Mouse (Mus musculus) liver, embryonic 11.5 days (tissue): ENCODE data around the gene Stra6. TPM values are rescaled to one million over a fixed set of nuclear protein-coding genes. Genes with fewer than 3 reads are reported as not detected.

Experiments used
- ATAC-seq: fragments of 200-750 bp; cut with Nextera tagmentation; replicated peaks from 2 replicates; pipeline ENCODE4 v1.8.0; 2017; ENCODE audit warnings: moderate number of reproducible peaks, mild to moderate bottlenecking, moderate TSS enrichment, moderate library complexity; ENCODE audit not compliant: low FRiP score
- DNase-seq: peaks from one replicate; pipeline ENCODE4 v3.0.0-alpha.2; 2017; ENCODE audit warnings: low spot score
- H3K27ac ChIP-seq: fragments of 300-500 bp; sonication (generic); 2 replicates; pipeline ENCODE4 v1.5.1; 2014; ENCODE audit warnings: mild to moderate bottlenecking, low read depth, low read length, control low read depth
- H3K27me3 ChIP-seq: fragments of 300-500 bp; sonication (generic); replicated peaks from 2 replicates; pipeline ENCODE4 v1.6.1; 2014; ENCODE audit warnings: low read length, mixed read lengths; ENCODE audit not compliant: control insufficient read depth, insufficient read depth
- H3K36me3 ChIP-seq: fragments of 300-500 bp; sonication (generic); 2 replicates; pipeline ENCODE4 v1.6.1; 2014; ENCODE audit warnings: mild to moderate bottlenecking, low read length, moderate library complexity, mixed read lengths; ENCODE audit not compliant: control insufficient read depth, insufficient read depth
- H3K4me1 ChIP-seq: fragments of 300-500 bp; sonication (generic); replicated peaks from 2 replicates; pipeline ENCODE4 v1.6.1; 2014; ENCODE audit warnings: low read length, mixed read lengths; ENCODE audit not compliant: control insufficient read depth, insufficient read depth
- H3K4me2 ChIP-seq: fragments of 300-500 bp; sonication (generic); 2 replicates; pipeline ENCODE4 v1.6.1; 2014; ENCODE audit warnings: mild to moderate bottlenecking, control low read depth, moderate library complexity
- H3K4me3 ChIP-seq: fragments of 300-500 bp; sonication (generic); 2 replicates; pipeline ENCODE4 v1.5.1; 2014; ENCODE audit warnings: low read depth, low read length, control low read depth
- H3K9ac ChIP-seq: fragments of 300-500 bp; sonication (generic); 2 replicates; pipeline ENCODE4 v1.6.1; 2014; ENCODE audit warnings: low read depth, low read length, control low read depth
- H3K9me3 ChIP-seq: fragments of 300-500 bp; sonication (generic); 2 replicates; pipeline ENCODE4 v1.6.1; 2016; ENCODE audit warnings: low read length, inconsistent platforms, mixed read lengths; ENCODE audit not compliant: control insufficient read depth
- WGBS: fragments of 180-500 bp; shearing (Covaris S2); extraction: QIAGEN DNeasy Blood & Tissue Kit; methylation state at CpG from one replicate; pipeline ENCODE4 v1.1.7; 2014; 5-methylcytosine and 5-hydroxymethylcytosine counted together
- polyA plus RNA-seq: library from polyadenylated mRNA; unstranded; fragments of >200 nt; fragmentation: Nextera tagmentation; extraction: Ambion mirVana; gene quantifications from 2 replicates; pipeline ENCODE4 v1.2.1, GENCODE M21; 2014

The Stra6 gene
- polyA plus RNA-seq, 1 experiment from 2014 or later: 7.2 TPM

DNA sequence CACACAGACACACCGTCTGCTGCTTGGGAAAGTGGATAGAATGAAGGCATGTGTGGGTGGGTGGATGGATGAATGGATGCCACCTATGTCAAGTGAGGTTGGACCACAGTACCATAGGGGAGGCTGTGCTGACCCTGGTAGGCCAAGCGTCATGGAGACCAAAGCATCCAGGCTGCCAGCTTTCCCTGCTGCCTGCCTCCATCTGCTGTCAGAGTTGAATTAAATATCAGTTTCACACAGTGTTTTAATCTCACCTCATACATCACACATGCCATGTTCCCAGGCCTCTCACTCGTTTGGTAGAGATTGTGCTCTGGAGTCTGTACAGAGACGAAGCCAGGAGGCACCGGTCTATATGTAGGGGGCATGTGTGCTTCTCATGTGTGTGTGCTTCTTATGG lies 47.2 kb downstream of the Stra6 start:
- Histone ChIP-seq H3K9ac (no peak overlapping the region), H3K9me3 (no peaks in the 10 kb centered on the region), H3K27me3 (peaks cover 35% of the 10 kb centered on the region), H3K4me1 (peaks cover 14% of the 10 kb centered on the region), H3K4me2 (no peak overlapping the region), H3K4me3 (no peak overlapping the region), H3K36me3 (no peaks in the 10 kb centered on the region), H3K27ac (no peak overlapping the region)
- 57% methylated on average over 5 of the region's 5 CpGs for WGBS
- no peak for ATAC-seq
- no peak for DNase-seq

DNA sequence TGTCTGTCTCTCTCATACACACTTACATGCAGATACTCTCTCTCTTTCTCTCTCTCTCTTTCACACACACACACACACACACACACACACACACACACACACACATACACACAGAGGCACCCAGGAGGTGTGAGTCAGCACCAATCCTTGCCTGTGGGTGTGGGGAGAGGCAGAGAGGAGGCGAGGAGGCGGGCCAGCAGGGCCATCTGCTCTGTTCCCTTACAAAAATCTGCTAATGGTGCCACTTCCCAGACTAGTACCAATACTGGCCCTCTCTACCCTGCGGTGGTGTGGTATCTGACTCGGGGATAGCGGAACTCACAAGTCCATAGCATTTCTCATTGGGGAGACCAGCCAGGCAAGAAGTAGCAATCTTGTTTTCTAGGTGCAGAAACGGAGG lies 47.8 kb downstream of the Stra6 start:
- H3K4me2 ChIP-seq: no peak overlapping the region
- H3K4me3 ChIP-seq: no peak overlapping the region
- peaks cover 41% of the 10 kb centered on the region for H3K27me3 ChIP-seq
- 50% methylated on average over 6 of the region's 6 CpGs for WGBS
- no peaks in the 10 kb centered on the region for H3K36me3 ChIP-seq
- no peak overlapping the region for H3K9ac ChIP-seq
- H3K4me1 ChIP-seq: peaks cover 16% of the 10 kb centered on the region
- H3K27ac ChIP-seq: no peak overlapping the region
- no peak for DNase-seq
- H3K9me3 ChIP-seq: no peaks in the 10 kb centered on the region
- no peak for ATAC-seq

DNA sequence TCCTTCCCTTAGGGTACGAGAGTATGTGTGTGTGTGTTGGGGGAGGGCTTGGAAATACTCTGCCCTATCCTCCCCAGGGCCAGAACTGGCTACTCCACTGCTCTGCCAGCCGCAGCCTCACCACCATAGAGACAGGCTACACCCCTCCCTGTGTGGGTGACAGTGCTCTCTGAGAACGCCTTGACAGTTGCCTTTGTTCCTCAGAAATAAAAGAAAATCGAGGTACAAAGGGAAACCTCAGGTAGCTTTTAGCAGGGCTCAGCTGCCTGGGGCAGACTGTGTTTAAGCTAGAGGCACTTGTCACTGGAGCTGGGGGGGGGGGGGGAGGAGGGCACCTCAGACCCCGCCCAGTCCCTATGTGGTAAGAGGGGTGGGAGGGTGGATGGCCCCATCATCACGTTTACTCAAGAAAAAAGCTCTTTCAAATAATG lies 48.7 kb downstream of the Stra6 start:
- H3K27ac ChIP-seq: no peak overlapping the region
- DNase-seq (no peak), ATAC-seq (no peak)
- H3K4me3 ChIP-seq: no peak overlapping the region
- H3K4me1 ChIP-seq: peaks cover 16% of the 10 kb centered on the region
- H3K27me3 ChIP-seq: peaks cover 48% of the 10 kb centered on the region
- no peak overlapping the region for H3K4me2 ChIP-seq
- H3K9ac ChIP-seq: no peak overlapping the region
- 15% methylated on average over 5 of the region's 6 CpGs for WGBS
- H3K9me3 ChIP-seq: no peaks in the 10 kb centered on the region
- no peaks in the 10 kb centered on the region for H3K36me3 ChIP-seq

DNA sequence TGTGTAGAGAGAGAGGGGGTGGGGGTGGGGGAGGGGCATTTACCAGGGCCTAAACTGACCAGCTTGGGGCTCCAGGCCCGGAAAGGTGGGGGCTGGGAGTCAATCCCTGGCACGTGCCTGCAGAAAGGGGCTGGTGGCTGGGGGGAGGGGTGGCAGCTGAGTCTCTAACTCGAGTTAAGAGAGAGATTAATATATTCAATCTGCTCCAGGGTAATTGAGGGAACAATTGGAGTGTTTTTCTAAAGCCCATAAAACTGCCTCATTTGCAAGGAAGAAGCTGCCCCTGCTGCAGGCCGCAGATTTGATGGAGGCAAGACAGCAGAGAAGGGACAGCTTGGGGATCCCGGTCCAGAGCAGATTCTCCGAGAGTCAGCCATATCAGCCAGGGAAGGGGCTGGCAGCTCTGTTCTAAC lies 49.3 kb downstream of the Stra6 start:
- H3K27ac ChIP-seq: no peak overlapping the region
- 7% methylated on average over 6 of the region's 6 CpGs for WGBS
- H3K9me3 ChIP-seq: no peaks in the 10 kb centered on the region
- H3K36me3 ChIP-seq: no peaks in the 10 kb centered on the region
- H3K4me2 ChIP-seq: no peak overlapping the region; the same call in 1 of the 2 replicates
- H3K4me1 ChIP-seq: peaks cover 16% of the 10 kb centered on the region
- no peak for ATAC-seq
- no peak for DNase-seq
- H3K9ac ChIP-seq: 0 out of 2 replicates have a peak overlapping the region, but pooled peaks have one; percentile 9
- H3K4me3 ChIP-seq: no peak overlapping the region
- peaks cover 53% of the 10 kb centered on the region for H3K27me3 ChIP-seq

DNA sequence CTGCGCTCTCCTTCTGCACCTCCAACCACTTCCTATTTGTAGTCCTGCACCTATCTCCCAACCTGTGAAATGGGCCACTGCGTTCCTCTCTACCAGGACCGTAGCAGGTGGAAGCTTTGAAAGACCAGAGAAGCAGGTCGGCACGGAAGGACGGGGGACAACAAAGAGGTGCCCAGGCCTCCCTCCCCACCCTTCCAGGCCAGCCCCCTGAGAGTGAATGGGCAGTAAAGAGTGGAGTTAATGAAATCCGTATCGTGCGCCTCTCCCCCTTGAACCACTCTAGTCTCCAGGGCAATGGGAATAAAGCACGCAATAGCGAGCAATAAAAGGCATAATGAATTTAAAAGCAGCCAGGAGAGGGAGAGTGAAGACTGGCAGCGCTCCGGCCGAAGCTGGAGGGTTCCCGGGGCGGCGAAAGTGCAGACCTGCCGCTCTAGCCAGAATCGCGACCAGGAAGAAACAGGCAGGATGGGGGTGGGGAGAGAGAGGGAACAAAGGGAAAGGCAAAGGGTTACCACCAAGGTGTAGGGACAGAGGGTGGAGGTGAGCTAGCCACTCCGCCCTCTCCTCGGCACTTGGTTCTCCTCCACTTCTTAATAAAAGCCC lies 49.8 kb downstream of the Stra6 start:
- Histone ChIP-seq H3K4me3 (no peak overlapping the region), H3K36me3 (no peaks in the 10 kb centered on the region), H3K4me2 (peak overlapping the region; percentile 40), H3K9me3 (no peaks in the 10 kb centered on the region), H3K4me1 (peaks cover 16% of the 10 kb centered on the region), H3K27me3 (peaks cover 55% of the 10 kb centered on the region), H3K9ac (0 out of 2 replicates have a peak overlapping the region, but pooled peaks have one; percentile 9), H3K27ac (no peak overlapping the region)
- WGBS: 4% methylated on average over 22 of the region's 22 CpGs
- ATAC-seq (no peak), DNase-seq (no peak)

DNA sequence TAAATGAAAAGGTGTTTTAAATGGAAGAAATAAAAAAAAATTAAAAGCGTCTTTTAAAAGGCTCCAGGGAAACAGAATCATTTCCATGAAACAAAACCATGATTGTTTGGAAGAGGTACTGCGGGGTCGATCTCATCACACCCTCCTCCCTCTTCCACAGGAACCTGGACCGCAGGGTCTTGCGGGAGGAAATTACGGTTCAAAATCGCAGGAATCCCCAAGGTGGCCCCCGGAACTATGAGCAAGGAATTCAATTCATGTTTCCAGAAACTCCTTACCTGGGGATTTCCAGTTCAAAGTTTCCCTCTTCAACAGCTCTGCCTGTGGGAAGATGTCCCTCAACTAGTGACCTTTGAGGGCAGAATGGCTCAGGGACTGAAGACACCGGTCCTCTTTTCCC lies 50.4 kb downstream of the Stra6 start:
- H3K4me3 ChIP-seq: no peak overlapping the region
- H3K27ac ChIP-seq: no peak overlapping the region
- no peaks in the 10 kb centered on the region for H3K9me3 ChIP-seq
- H3K4me2 ChIP-seq: no peak overlapping the region; the same call in 1 of the 2 replicates
- H3K27me3 ChIP-seq: peaks cover 55% of the 10 kb centered on the region
- H3K9ac ChIP-seq: no peak overlapping the region
- 6% methylated on average over 9 of the region's 9 CpGs for WGBS
- ATAC-seq (no peak), DNase-seq (no peak)
- H3K36me3 ChIP-seq: no peaks in the 10 kb centered on the region
- H3K4me1 ChIP-seq: peaks cover 16% of the 10 kb centered on the region

DNA sequence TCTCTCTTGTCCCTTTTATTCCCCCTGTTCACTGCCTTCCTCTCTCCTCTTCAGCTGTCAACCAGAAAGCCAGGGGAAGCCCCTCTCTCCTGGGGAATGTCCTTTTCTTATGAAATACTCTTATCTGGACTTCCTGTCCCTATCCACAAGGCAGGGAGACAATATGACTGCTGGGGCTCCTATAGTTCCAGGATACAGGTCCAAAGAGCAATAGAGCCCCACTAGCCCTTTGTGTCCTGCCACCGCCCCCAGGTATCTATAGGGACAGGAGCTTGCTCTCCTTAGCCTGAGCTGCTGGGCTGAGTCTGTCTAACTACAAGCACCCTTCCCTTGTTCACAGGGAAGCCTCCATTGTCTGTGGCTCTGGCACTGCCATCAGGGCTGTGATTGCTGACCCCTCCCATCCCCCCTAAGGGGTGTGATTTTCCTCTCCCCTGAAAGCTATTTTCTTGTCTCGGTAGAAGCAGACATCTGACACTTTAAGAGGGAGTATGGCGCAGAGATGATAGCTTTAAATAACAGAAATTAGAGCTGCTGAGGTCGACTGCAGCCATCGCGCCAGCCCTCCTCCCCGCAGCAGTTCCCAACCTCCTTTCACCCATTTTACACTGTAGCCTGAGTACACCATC lies 51.8 kb downstream of the Stra6 start:
- Histone ChIP-seq H3K4me3 (no peak overlapping the region), H3K27me3 (peaks cover 55% of the 10 kb centered on the region), H3K36me3 (no peaks in the 10 kb centered on the region), H3K9ac (no peak overlapping the region), H3K4me2 (no peak overlapping the region), H3K9me3 (no peaks in the 10 kb centered on the region), H3K4me1 (peaks cover 16% of the 10 kb centered on the region), H3K27ac (no peak overlapping the region)
- ATAC-seq (no peak), DNase-seq (no peak)
- 22% methylated on average over 7 of the region's 7 CpGs for whole genome bisulfite sequencing

DNA sequence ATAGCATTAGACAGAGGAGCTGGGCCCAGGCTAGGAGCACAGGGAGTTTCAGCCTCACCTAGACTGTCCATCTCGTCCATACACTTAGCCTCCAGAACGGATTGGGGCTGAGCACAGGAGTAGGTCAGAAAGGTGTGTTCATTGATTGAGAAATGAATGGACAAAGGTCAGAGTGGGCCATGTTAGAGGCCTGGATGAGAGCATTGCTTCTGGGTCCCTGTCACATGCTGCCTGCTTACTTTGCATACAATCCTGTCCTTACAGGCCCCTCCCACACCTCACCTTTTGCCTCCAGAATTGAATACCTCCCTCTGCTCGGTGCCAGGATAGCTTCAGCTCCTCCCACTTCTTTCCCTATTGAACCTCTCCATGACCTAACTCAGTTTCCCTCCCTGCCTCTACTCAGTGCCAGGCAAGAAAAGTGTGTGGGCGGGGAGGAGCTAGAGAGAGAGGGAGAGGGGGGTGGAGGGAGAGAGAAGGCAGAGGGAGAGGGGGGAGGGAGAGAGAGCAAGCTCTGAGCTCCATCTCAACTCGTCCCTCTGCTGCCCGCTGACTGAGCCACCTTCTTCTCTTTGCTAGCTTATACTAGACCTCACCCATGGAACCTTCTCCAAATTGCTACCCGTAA lies 52.5 kb downstream of the Stra6 start:
- H3K4me3 ChIP-seq: no peak overlapping the region
- no peaks in the 10 kb centered on the region for H3K9me3 ChIP-seq
- ATAC-seq (no peak), DNase-seq (no peak)
- no peak overlapping the region for H3K27ac ChIP-seq
- 24% methylated on average over 7 of the region's 7 CpGs for WGBS
- peaks cover 16% of the 10 kb centered on the region for H3K4me1 ChIP-seq
- H3K9ac ChIP-seq: no peak overlapping the region
- H3K4me2 ChIP-seq: no peak overlapping the region
- H3K36me3 ChIP-seq: no peaks in the 10 kb centered on the region
- H3K27me3 ChIP-seq: peaks cover 55% of the 10 kb centered on the region
